Mouse (Mus musculus) kidney, adult 8-10 months (tissue): ENCODE measurements around the gene Tktl2.
A peak's percentile ranks its signal among the peaks of the same experiment; 100 is the strongest.

Experiments
- DNase-seq, 2 experiments: peaks; one replicate each; pipeline ENCODE4 v3.0.0; 2022

The Tktl2 gene

DNA sequence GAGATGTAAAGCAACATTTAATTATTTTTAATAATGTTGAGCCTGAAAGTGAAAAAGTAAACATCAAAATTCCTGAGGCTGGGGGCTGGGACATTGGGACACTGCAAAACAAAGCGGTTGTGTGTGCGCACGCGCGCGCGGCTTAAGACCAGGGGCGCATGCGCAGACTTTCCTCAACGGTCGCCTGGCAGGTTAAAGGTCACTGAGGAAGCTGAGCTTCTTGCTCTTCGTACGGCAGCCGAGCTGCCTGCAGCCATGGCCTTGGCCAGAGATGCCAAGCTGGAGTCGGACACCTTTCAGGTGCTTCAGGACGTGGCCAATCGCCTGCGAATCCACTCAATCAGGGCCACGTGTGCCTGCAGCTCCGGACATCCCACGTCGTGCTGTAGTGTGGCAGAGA is at the start of gene Tktl2:
Tktl2 (plus strand) TSS at position 220 of the 400 bp plus-strand sequence.
- no peak for DNase-seq

GRCm38 (mm10) chr8:66469821-66470220 is 41.7 kb upstream of the Tktl2 start:
- no peak for DNase-seq

DNA sequence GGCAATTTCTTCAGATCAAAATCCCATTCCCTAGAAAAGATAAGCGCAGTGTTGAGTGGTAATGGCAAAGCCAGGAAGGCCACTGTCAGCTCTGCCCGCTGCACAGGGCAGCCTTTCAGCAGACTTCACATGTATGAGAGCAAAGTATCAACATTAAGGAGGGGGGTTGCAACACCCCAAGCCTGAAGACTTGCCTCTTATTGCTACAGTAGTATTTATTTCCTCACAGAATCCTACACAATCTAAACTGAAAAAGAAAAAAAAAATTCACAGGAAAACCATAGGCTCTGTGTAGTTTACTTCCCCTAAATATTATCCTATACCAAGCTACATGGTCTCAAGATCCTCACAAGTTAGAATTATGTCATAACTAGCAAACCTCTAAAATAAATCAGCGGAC is 34.7 kb upstream of the Tktl2 start:
- DNase-seq, result no peak

- DNase-seq, result peak; percentile 65 to 84
These were observed 25.3 kb upstream of the Tktl2 start, which contains the start of gene Tma16 for GRCm38 (mm10) chr8:66486084-66486763. Gene Tma16, minus strand, starts transcription at chr8:66486530.

DNA sequence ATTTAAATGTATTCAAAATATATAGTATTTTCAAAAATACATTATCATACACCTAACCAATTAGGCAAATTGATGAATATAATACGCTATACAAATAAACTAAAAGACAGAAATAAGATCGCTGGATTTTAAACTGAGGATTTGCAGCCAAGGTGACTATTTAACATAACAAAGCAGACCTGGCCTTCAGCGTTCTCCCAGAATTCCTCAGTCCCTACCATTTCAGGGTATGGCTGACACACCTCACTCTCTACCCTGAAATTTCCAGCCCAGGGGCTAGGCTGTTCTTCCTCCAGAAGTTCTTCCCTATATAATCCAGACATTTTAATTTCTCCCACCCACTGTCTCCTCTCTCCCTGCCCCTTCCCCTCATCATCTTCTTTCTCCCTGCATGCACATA is 23.0 kb upstream of the Tktl2 start:
- no peak for DNase-seq

DNA sequence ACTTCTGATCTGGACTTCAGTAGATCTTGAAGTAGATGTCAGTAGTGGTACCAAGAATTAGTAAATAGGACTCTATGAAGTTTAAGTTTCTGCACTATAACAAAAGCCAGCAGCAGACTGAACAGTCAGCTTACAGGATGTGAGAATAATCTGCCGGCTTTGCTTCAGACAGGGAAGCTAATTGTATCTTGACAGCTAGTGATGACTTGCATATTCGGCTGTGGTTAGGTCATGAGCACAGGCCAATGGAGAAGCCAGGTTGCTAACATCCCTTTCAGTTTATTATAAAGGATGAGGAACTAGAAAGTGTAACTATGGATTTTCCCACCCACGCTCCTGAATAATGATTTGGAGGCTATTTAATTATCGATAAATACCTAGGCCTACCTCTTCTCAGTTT is 20.9 kb upstream of the Tktl2 start:
- no peak for DNase-seq

DNA sequence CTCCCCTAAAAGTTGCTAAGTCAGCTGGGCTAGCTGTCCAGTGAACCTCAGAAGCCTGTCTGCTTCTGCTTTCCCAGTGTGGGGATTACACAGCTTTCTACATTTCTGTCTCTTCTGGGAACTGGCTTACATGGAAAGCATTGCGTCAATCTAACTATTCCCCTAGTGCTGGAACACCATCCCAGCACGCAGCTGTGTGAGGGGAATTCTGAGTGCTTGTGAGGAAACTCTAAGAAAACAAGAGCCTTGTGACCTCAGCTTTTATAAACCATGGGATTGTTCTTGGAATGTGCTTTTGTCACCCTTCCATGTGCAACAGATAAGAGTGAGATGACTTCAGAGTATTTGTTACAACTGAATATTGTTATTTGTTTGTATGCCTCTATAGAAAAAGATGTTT is 17.1 kb upstream of the Tktl2 start:
- no peak for DNase-seq

DNA sequence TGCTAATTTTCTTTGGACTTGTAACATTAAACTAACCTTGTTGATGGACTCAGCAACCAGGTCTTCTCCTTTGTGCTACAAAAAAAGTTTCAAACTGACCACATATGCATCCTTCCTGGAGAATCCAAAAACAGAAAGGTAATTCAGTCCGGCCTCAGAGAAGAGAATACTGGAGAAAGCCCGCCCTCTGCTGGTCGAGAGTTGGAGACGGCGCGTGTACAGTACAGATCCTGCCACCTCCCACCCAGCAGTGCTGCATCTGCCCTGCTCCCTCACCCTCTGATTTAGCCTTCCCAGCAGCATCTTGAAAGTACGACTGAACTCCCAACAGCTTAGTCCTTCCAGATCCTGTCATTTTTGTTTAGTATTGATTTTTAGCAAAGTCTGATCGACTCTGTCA is 15.8 kb upstream of the Tktl2 start:
- peak; percentile 27 to 69 for DNase-seq

- DNase-seq, result peak; percentile 14 to 42
These were observed 14.5 kb upstream of the Tktl2 start for GRCm38 (mm10) chr8:66496998-66497577.

DNA sequence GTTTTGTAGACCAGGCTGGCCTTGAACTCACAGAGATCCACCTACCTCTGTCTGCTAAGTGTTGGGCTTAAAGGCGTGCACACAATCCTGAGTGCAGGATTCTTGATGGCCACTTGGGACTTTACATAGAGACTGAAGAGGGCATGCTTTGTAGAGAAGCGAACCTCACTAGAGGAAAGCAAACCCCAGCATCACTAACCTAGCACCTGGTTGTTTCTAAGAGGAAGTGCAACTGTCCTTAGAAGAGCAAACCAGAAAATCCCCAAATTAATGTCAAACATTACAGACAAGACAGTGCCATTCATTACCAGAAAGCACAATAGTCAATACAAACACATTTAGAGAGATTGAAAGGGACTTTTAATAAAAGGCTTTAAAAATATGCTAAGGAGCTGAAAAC is 8.2 kb upstream of the Tktl2 start:
- no peak for DNase-seq

DNA sequence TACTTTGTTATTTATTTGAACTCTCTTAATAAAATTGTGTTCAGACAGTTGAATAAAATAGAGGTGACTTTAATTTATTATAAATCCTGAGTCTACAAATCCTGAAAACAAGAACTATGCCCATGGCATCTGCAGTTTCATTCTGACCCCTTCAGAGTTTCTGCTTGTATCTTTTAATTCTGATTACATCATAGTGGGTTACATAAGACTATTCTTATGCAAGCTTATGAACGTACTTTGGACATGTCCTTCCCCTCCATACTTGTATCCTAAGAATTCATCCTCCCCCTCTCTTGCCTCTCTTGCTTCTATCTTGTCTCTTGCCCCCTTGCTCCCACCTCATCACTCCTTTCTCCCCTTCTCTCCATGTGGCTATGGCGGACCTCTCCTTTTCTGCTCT is 7.6 kb downstream of the Tktl2 start:
- DNase-seq, result no peak

- DNase-seq, result no peak
These were observed 9.0 kb downstream of the Tktl2 start for GRCm38 (mm10) chr8:66520576-66520975.

- DNase-seq, result no peak
These were observed 38.5 kb downstream of the Tktl2 start for GRCm38 (mm10) chr8:66550092-66550491.
